Mouse (Mus musculus) forelimb bud, embryonic 11.5 days (tissue): ENCODE data around the gene Chd5.

Source experiments
- DNase-seq: peaks from one replicate; pipeline ENCODE4 v3.0.0-alpha.2; 2012; ENCODE audit warnings: low read depth, low spot score

Gene Chd5

GRCm38 (mm10) chr4:152338419-152339292 lies at the start of gene Chd5:
Chd5 (plus strand) TSS chr4:152338651.
- no peak for DNase-seq

GRCm38 (mm10) chr4:152290385-152290784 lies 48.1 kb upstream of the Chd5 start:
- DNase-seq: no peak

GRCm38 (mm10) chr4:152290991-152291390 lies 47.5 kb upstream of the Chd5 start:
- DNase-seq: no peak

- no peak for DNase-seq
Observed at GRCm38 (mm10) chr4:152291562-152291961, 46.9 kb upstream of the Chd5 start, which contains the start of gene Hes3. Hes3 (minus strand) TSS chr4:152291662.

GRCm38 (mm10) chr4:152292102-152292765 lies 46.2 kb upstream of the Chd5 start:
- DNase-seq: no peak

- no peak for DNase-seq
Observed at GRCm38 (mm10) chr4:152294188-152294929, 44.1 kb upstream of the Chd5 start.

GRCm38 (mm10) chr4:152295916-152296315 lies 42.5 kb upstream of the Chd5 start:
- DNase-seq: no peak

- DNase-seq: no peak
Observed at GRCm38 (mm10) chr4:152296371-152296770, 42.1 kb upstream of the Chd5 start.

- DNase-seq: peak; percentile 98
Observed at GRCm38 (mm10) chr4:152296874-152297861, 41.3 kb upstream of the Chd5 start, which contains the start of gene Icmt. Icmt (plus strand) TSS chr4:152297227.

- DNase-seq: no peak
Observed at GRCm38 (mm10) chr4:152298836-152299235, 39.6 kb upstream of the Chd5 start.

GRCm38 (mm10) chr4:152300375-152300774 lies 38.1 kb upstream of the Chd5 start:
- DNase-seq: no peak

GRCm38 (mm10) chr4:152302012-152302411 lies 36.4 kb upstream of the Chd5 start:
- DNase-seq: no peak

- DNase-seq: no peak
Observed at GRCm38 (mm10) chr4:152303172-152303571, 35.3 kb upstream of the Chd5 start.

- DNase-seq: no peak
Observed at GRCm38 (mm10) chr4:152304685-152305084, 33.8 kb upstream of the Chd5 start.

GRCm38 (mm10) chr4:152305991-152306390 lies 32.5 kb upstream of the Chd5 start:
- DNase-seq: no peak

- no peak for DNase-seq
Observed at GRCm38 (mm10) chr4:152307542-152307941, 30.9 kb upstream of the Chd5 start.

GRCm38 (mm10) chr4:152312186-152312585 lies 26.3 kb upstream of the Chd5 start:
- no peak for DNase-seq

GRCm38 (mm10) chr4:152313211-152313632 lies 25.2 kb upstream of the Chd5 start:
- DNase-seq: no peak

GRCm38 (mm10) chr4:152313934-152314333 lies 24.5 kb upstream of the Chd5 start:
- DNase-seq: no peak

- DNase-seq: no peak
Observed at GRCm38 (mm10) chr4:152315498-152316213, 22.8 kb upstream of the Chd5 start.
